Mouse (Mus musculus): ENCODE measurements around the gene Tmem87b.

Gene Tmem87b

DNA sequence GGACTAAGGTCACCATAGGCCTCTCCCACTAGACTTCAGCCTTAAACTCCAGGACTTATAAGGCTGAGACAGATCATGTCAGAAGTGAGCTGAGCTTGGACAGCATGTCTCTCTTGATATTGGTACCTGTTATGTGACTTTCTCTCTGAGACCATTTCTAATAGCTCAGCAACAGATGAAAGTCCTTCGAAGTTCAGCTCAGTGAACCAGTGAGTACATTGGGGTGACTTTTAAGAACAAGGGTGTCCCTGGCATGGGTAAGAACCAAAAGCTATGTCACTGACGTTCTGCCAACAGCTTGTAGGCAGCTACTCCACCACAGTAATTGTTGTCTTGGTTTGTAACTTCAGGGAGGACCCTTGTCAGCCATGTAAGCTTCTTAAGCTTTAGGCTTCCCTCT lies 2.7 kb downstream of the Tmem87b start:
- DNase-seq = no peak

DNA sequence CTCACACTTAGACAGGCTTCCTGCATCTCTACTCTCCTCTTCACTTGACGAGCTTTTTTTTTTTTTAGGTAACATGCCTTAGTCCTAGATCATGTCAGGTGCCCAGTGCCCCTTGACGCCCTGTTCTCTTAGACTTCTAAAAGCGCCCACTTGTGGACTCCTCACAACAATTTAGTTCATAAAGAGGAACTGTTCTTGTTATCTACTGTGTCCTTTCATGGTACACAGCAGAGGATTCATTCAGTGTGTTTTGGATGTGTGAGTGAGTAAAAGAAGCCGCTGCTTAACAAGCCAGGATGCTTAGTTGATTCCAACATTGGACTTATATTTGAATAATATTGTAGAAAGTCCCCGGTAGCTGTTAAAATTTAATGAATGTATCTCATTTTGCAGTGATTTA lies 6.0 kb downstream of the Tmem87b start:
- no peak for DNase-seq

DNA sequence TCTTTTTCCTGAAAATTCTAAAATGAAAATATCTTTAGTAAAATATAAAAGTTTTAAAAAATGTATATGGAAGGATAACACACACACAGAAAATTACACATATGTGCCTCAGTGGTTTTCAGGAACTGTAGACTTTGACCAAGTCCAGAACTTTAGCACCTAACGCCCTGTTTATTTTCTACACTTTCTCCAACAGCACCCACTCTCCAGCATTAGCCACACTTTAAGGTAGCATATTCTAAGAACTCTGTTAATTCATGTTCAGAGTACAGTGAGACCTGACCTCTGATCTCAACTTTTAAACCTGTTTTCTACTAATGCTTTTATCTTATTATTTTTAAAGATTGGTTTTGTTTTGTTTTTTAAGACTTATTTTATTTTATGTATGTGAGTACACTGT lies 9.9 kb downstream of the Tmem87b start:
- DNase-seq = no peak

DNA sequence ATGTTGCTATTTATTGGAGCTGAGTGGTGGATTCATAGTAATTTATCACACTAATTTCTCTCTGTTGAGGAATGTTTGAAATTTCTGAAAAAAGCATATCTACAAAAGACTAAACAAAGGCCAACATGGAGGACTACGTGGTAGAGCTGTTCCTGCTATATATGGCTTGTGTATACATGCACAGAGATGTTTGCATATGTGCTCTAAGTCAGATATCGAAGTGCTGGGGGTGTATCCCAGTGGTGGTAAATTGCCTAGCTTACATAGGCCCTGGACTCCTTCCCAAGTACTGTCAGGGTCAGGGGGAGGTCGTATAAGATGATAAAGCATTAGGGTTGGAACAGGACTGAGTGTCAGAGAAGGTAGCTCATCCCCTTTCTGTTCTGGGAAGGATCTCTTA lies 14.7 kb downstream of the Tmem87b start:
- no peak for DNase-seq

DNA sequence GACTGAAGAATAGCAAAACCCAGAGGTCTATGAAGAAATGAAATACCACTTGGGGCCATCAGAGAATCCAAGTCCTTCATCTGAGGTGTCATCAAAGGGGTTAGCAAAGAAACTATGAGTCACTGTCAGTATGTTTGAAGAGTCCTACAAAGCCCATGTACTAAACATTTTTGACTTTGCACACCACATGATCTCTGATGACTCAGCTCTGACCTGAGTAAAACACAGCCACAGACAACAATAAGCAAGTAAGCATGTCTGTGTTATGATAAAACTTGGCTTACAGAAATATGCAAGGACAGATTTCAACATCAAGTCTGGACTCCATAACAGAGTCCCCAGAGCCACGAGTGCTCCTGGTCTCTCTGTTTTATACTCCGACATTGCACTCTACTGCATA lies 15.1 kb downstream of the Tmem87b start:
- no peak for DNase-seq

DNA sequence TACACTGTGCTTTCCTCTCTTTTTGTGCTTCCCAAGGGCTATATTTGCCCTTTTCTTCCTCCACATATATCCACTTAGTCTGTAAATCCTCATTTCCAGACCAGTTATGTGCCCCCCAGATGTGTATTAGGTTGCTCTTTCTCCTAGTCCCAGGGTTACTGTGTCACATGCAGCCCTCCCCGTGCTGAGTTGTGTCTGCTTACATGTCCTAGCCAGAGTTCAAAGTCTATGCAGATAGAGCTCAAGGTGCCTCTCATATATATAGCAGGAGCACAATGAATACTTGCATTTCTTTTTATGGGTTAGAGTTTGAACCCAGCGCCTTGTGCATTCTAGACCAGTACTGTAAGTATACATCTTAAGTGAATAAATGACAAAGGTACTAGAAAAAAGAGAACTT lies 15.5 kb downstream of the Tmem87b start:
- DNase-seq = no peak

DNA sequence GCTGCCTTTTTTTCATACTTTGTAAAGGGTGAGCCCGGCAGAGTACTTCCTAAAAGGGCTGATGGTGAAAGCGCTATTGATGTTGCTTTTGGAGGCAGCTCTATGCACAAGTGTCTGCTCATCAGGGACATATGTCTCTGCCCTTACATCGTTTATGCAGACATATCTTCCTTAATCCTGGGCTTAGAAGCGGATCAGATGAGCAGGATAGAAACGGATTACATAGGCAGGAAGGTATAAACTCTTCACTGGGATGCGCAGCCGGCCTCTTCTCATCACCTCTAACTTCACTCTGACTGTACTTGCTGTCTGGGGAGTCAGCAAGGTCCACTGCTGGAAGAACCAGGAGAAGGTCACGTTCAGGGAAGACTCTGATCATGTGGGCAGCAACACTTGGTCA lies 19.6 kb downstream of the Tmem87b start:
- no peak for DNase-seq

DNA sequence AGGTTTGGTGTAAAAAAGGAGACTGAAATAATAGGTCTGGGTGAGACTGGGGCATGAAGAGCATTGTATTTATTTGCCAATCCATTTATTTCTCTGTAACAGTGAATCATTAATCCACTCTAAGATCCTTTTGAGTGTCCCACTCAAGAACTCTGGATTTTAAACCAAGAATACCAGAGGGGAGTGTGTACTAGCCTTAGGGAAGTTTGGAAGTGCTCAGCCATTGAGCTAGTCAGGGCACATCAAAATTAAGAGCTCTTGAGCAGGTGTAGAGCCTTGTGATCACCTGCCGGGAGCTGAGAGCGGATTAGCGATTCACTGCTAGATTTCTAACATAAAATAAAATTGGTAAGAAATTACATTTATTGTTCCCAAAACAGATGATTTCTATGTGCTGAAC lies 20.7 kb downstream of the Tmem87b start:
- DNase-seq = no peak

DNA sequence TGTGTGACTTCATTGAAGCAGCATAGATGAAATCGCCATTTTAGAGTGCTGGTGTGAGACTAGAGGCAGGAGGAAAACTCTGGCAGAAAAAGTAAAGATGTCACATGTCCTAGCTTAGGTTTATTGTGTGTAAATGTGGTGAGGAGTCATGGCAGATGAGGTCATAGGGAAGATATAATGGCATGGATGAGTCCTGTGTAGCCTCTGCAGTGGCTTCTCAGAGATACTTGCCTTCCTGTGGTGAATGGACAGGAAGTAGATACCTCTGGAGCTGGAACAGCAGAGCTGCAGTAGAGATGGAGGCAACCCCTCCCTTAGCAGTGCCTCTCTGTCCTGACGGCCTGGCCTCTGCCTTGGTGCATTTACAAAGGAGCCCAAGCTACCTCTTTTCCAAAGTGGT lies 21.6 kb downstream of the Tmem87b start:
- DNase-seq = no peak

DNA sequence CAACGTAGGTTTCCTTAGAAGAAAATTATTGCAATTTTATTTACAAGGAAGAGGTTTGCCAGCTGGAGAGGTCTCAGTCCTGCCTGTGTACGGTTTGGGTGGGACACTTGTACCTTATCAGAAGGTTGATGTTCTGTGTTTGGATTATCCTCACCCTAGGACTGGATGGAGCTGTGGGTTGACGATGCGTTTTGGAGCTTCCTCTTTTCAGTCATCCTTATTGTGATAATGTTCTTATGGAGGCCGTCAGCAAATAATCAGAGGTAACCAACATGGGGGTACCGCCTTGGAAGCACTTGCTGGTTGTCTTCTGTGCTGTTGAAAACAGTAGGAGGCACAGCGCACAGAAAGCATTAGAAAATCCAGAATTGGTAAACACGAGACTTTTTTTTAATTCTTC lies 24.5 kb downstream of the Tmem87b start:
- no peak for DNase-seq

DNA sequence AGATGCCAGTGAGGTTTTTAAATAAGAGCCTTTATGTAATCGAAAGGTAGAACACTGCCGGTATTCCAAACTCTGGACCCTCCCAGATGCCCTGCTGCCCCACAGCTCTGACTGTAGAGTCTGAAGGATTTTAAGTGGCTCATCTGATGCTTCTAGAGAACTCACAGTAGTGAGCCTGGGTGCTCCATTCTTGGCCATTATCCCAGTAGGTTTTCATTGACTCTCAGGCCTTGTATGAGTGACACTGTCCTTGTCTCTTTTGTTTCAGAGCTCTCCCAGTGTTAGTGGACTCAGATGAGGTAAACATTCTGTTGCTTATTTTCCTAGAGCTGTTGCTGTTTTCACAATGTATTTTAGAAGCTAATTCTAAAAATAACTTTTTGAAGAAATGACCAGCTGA lies 32.1 kb downstream of the Tmem87b start:
- DNase-seq = no peak

DNA sequence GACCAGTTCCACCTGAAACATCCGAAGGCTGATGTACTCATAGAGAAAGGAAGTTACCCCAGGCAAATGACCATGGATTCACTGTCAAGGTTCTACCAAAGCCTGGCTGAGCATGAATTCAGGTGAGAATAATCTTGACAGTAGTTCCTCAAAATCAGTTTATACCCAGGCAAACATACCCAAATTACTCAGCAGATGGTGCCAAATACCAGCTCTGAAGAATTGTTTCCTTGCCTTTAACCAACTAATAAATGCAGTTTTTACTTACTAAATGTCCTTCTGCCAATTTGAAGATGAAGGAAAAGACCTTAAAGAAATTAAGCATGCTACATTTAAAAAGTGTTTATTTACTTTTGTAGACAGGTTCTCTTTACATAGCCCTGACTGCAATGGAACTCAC lies 38.8 kb downstream of the Tmem87b start:
- DNase-seq = no peak

DNA sequence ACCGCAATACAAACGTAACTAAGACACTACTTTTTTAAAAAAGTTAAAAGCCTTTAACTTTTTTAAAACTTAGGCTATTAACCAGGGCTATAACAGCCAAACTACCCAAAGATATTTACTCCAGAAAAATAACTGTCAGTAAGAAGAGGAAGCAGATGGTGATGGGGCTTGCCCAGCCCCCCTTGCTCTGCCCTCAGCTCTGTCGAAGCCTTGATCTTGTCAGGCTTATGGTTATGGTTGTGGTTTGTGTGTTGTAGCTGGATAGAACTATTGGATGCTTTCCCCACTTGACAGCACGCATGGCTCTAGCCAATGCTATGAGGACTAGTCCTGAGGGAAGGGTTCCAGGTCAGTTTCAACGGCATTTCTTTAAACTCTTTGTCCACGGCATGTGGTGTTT lies 41.0 kb downstream of the Tmem87b start:
- DNase-seq = no peak

DNA sequence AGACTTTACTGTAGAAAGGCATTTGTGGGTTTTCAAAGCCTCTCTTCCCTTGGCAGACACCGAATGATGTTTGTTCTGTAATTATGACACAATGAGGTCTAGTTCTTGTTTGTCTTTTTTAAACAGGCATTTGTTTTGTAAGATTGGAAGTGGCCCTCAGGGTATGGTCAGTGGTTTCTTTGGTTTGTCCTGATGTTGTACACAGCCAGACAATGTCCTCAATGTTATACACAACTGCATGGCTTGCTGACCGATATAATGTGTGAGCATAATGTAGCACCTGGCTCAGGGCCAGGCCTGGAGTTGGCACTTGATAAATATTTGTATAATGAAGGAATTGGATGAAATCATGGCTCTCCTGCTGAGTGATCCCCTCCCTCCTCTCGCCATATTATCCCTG lies 41.9 kb downstream of the Tmem87b start:
- DNase-seq = no peak

DNA sequence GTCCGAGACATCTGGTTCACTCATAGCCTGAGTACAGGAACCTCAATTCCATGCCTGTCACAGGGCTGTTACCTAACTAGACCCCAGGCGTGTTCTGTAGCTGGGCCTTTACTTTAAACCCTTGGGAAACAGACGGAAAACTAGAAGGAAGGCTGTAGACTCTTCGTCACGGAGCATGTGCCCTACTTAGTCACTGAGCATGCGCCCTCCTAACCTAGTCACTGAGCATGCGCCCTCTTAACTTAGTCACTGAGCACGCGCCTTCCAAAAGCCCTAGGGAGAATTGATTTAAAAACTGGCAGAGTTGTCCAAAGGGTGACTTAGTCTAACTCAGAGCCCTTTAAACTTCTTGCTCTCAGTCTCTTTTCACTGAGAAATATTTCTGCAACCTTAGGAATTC lies 44.7 kb downstream of the Tmem87b start, which contains the start of gene Fbln7:
Gene Fbln7 (plus strand): TSS at position 346 of the 400 bp plus-strand sequence.
- no peak for DNase-seq

DNA sequence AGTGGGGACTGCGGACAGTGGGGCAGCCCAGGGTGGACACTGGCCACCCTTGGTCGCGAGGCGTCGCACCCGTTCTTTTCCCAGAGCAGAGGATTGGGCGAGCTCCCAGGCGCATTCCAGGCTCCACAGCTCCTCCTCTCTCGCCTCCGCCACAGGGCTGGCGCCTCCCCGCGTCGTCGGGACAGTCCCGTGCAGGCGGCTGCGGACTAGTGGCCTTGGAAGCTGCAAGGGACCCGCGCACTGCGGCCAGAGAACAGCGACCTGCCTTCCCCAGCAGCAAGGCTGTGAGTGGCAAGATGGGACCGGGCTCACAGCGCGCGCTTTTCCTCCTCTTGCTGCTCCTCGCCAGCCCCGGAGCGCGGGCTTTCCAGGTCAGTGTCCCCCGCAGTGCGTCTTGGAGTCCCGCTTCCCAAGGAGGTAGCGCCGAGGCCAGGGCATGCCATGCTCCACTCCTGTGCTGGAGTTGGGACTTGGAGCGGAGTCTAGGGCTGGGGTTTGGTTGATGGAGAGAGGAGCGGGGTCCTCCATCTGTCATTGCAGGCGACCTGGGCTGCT lies 45.9 kb downstream of the Tmem87b start:
- peak; percentile 71 for DNase-seq

DNA sequence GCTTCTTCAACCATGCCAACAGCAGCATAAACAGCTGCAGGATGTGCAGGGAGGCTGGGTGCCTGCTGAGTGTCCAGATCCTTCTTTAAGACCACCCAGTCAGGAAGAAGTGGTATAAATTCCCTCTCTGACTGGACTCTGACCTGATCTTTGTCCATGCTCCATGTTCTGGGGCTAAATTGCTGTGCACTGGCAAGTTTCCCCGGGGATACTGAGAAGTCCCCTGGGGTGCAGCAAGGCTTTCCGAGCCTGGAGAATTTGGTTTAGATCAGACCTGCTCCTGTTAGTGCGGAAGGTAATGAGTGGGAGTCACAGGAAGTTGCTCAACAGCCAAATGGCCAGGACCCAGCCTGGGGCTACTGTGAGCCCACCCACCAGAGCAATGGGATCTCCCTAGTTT lies 47.1 kb downstream of the Tmem87b start:
- DNase-seq = peak; percentile 15

DNA sequence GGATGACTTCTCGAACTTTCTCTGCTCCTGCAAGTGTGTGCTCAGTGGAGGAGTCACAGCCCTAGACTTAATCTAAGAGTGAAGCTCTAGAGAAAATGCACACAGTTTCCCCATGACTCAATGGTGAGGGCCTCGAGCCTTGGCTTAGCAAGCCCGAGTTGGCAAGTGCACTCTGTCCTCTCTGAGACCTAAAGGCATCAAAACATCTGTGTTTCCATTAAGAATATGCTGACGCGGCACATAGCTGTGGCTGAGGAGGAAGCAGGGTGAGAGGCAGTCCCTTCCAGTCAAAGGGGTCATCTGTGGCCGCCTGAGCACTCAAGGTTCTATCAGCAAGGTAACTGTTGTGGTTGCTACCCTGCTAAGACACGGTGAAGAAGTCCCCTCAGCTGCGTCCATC lies 53.7 kb downstream of the Tmem87b start:
- no peak for DNase-seq

DNA sequence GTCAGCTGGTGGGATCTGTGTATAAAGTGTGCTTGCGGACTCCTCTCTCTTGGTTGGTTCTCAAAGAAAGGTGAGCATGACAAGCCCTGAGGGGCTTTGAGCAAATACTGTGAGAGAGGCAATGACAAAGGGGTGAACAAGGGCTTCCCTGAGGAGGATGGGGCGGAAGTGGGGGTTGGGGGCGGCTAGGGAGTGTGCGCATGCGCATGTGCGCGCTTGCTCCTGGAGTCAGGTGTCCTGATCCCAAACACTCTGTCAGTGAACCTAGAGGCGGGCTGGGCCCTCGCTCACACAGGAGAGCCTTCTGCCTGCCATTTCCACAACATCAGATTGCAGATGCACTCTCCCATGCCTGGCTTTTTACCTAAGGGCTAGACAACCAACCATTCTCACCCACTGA lies 54.3 kb downstream of the Tmem87b start:
- no peak for DNase-seq

DNA sequence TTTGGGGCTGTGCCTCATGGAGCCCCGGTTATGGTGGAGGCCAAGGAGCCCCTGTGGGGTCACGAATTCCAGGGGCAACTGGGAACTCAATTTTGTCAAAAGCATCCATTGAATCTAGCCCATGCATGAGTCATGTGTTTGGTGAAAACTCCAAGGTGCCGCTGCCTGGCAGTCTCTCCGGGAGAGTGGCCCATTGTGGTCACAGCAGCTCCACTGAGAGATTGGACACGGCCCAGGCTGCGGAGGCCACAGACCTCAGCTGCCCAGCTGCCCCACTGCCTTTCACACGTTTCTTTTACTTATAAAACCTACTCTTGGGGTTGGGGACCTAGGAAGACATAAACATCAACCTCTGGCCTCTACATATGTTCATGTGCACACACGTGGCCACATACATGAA lies 57.6 kb downstream of the Tmem87b start:
- DNase-seq = no peak

DNA sequence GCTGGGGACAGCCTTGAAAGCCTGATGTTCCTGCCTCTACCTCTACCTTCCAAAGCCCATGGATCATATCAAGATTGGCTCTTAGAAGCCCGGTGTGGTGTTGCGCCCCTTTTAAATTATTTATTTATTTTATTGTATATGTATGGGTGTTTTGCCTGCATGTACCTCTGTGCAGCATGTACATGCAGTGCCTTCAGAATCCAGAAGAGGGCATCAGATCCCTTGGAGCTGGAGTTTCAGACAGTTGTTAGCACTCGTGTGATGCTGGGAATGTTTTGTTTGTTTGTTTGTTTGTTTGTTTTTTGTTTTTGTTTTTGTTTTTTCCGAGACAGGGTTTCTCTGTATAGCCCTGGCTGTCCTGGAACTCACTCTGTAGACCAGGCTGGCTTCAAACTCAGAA lies 63.3 kb downstream of the Tmem87b start:
- no peak for DNase-seq

DNA sequence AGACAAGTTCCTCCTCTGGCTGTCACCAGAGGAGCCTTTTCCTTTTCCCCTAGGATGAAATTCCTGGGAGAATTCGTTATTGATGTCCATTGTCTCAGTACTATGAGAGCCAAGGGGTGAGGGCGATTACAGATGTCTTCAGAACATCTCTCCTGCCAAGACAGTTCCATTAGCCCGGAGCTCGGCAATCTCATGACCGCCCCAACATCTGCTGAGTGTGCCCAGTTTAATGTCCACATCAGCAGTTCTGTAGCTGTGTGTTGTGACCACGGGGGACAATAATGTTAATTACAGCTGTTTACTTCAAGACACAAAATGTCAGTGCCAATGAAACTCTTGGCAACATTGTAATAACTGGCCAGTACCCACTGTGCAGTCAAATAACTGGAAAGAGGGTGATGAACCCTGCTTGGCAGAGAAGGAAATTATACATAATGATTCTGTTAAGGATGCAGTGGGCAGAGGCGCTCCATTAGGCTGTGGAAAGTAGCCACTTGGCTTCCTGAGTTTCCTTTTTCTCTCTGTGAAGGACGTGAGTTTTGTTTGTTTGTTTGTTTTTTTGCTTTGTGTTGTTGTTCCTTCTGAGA lies 67.4 kb downstream of the Tmem87b start:
- DNase-seq = no peak

DNA sequence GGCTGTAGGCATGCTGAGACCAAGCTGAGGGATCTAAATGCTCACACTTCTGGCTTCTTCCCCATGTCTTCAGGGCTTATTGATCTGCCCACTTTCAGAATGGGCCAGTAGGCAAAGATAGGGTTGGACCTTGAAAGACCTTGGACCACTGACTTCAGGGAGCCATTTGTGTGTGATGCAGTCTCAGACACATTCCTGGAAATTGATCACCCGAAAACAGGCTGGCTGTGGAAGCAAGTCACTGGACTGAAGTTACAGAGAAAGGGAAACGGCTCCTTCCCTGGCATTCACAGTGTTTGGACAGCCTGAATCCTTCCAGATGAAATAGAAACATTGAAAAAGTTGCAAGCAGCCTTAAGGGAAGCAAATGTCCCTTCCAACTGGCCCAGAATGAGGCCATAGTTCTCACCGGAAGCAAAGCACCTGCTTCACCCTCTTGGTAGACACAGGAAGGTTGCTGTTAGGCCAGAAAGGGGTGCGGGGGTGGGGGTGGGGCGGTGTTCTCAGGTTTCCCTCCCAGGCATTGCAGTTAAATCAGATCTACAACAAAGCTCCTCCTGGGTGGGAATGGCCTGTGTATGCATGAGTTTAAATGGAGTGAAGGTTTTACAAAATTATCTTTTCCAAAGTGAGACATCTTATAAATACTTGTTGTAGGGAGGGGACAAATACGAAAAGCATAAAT lies 70.1 kb downstream of the Tmem87b start:
- DNase-seq = peak; percentile 15

DNA sequence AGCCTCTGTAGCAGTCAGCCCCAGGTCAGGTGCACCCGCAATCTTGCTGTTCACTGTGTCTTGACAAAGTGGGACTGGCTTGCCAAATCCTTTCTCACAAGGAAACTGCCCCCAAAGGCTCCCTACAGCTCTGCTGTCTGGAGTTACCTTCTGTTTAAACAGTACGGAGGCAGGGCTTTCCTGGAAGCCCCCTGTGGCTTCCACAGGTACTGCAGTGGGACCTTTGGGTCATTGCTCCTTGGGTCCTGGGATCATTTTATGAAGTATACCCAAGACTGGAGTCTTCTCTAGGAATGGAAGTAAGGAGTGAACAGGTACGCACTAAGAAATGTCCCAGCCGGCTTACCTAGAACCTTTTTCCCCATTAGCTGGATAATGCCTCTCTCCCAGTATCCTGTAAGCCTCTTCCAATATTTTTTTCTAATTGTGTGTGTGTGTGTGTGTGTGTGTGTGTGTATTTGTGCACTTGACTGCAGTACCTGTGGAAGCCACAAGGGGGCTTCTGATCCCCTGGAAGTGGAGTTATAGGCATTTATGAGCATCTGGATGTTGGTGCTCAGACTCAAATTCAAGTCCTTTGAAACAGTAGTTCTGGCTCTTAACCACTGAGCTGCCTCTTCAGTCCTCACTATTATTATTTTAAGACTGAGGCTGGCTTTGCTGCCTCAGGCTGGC lies 72.9 kb downstream of the Tmem87b start:
- no peak for DNase-seq

All from kidney, adult 18-20 months (tissue).